Mouse (Mus musculus): ENCODE data around the gene Egfl7.

Gene Egfl7

GRCm38 (mm10) chr2:26571400-26571799 is 8.4 kb upstream of the Egfl7 start:
- DNase-seq, result no peak

GRCm38 (mm10) chr2:26571826-26572225 is 8.0 kb upstream of the Egfl7 start:
- DNase-seq, result no peak

- DNase-seq, result no peak
These were observed 6.4 kb upstream of the Egfl7 start for GRCm38 (mm10) chr2:26573396-26573795.

- no peak for DNase-seq
These were observed 6.0 kb upstream of the Egfl7 start for GRCm38 (mm10) chr2:26573807-26574206.

GRCm38 (mm10) chr2:26574862-26575261 is 5.0 kb upstream of the Egfl7 start:
- no peak for DNase-seq

GRCm38 (mm10) chr2:26575378-26575777 is 4.4 kb upstream of the Egfl7 start:
- no peak for DNase-seq

GRCm38 (mm10) chr2:26575865-26576264 is 3.9 kb upstream of the Egfl7 start:
- no peak for DNase-seq

- DNase-seq, result no peak
These were observed 3.4 kb upstream of the Egfl7 start for GRCm38 (mm10) chr2:26576462-26576861.

GRCm38 (mm10) chr2:26578369-26578768 is 1.4 kb upstream of the Egfl7 start:
- no peak for DNase-seq

GRCm38 (mm10) chr2:26580751-26581150 is 937 bp downstream of the Egfl7 start:
- no peak for DNase-seq

GRCm38 (mm10) chr2:26582203-26582602 is 2.4 kb downstream of the Egfl7 start:
- no peak for DNase-seq

GRCm38 (mm10) chr2:26582741-26583140 is 2.9 kb downstream of the Egfl7 start:
- DNase-seq, result no peak

GRCm38 (mm10) chr2:26583640-26584039 is 3.8 kb downstream of the Egfl7 start:
- no peak for DNase-seq

- DNase-seq, result no peak
These were observed 5.9 kb downstream of the Egfl7 start for GRCm38 (mm10) chr2:26585713-26586112.

- peak; percentile 67 to 70 for DNase-seq
These were observed 6.7 kb downstream of the Egfl7 start, which contains the start of gene Gm20532 for GRCm38 (mm10) chr2:26586294-26587043. TSS of gene Gm20532 (plus strand) at chr2:26586639.

GRCm38 (mm10) chr2:26587044-26587405 is 7.2 kb downstream of the Egfl7 start:
- peak in 1 of 2 experiments; percentile 47 for DNase-seq

- DNase-seq, result no peak
These were observed 8.8 kb downstream of the Egfl7 start for GRCm38 (mm10) chr2:26588573-26588972.

- DNase-seq, result no peak
These were observed 9.5 kb downstream of the Egfl7 start for GRCm38 (mm10) chr2:26589284-26589683.

- DNase-seq, result no peak
These were observed 10.5 kb downstream of the Egfl7 start for GRCm38 (mm10) chr2:26590282-26590681.

GRCm38 (mm10) chr2:26590962-26591361 is 11.1 kb downstream of the Egfl7 start:
- DNase-seq, result no peak

GRCm38 (mm10) chr2:26591416-26591815 is 11.6 kb downstream of the Egfl7 start:
- DNase-seq, result no peak

- no peak for DNase-seq
These were observed 13.6 kb downstream of the Egfl7 start for GRCm38 (mm10) chr2:26593211-26594021.

- DNase-seq, result peak; percentile 56 to 64
These were observed 14.2 kb downstream of the Egfl7 start for GRCm38 (mm10) chr2:26594022-26594346.

GRCm38 (mm10) chr2:26594461-26594933 is 14.7 kb downstream of the Egfl7 start:
- DNase-seq, result no peak
